ENCODE assay signal across 9 mouse cellular contexts in genomic region chr15:31225643-31226325, GRCm38 (mm10). TPM values are rescaled to one million over a fixed set of nuclear protein-coding genes. Genes with fewer than 3 reads are reported as not detected.
A peak's percentile ranks its signal among the peaks of the same experiment; 100 is the strongest.
DNase-seq lines count a peak whose midpoint lies in the region; ATAC-seq lines count a peak whose summit lies in the region.
"Had no signal": no experiment of that assay in that cellular context is flagged by ENCODE, and none has a peak within 500 bp of the region (broad histone marks: within the 10 kb centered on the region; RNA-seq: fewer than 3 reads in every experiment).

No protein-coding gene starts in this region.

- peak overlapping the region; percentile 73; the same call in 1 of the 2 replicates for H3K4me3 ChIP-seq in heart, embryonic 16.5 days (ENCODE audit: low read length)
- H3K4me3 ChIP-seq in embryonic facial prominence, embryonic 13.5 days: peak overlapping the region; percentile 79
- peak overlapping the region; percentile 75 for H3K4me3 ChIP-seq in liver, embryonic 13.5 days (replicated peaks)

- WGBS in heart, embryonic 16.5 days: 74% methylated on average over 4 of the region's 4 CpGs
- 62% methylated on average over 4 of the region's 4 CpGs for WGBS in embryonic facial prominence, embryonic 13.5 days
- 61% methylated on average over 4 of the region's 4 CpGs for WGBS in liver, embryonic 13.5 days (ENCODE audit: insufficient replicate concordance)

- no peaks in the 10 kb centered on the region for H3K9me3 ChIP-seq in heart, embryonic 16.5 days (replicated peaks; ENCODE audit: control insufficient read depth, low read length)
- H3K9me3 ChIP-seq in embryonic facial prominence, embryonic 13.5 days: no peaks in the 10 kb centered on the region
- H3K9me3 ChIP-seq in liver, embryonic 13.5 days (replicated peaks): no peaks in the 10 kb centered on the region

- no peak for DNase-seq in heart, postnatal 25 days (ENCODE audit: low spot score)
- peak; percentile 60 for DNase-seq in 416B (ENCODE audit: low read depth)
- no peak for DNase-seq in liver, embryonic 13.5 days
- DNase-seq in cerebellum, postnatal 10 days: no peak
- DNase-seq in gastrocnemius, postnatal 10 days: no peak
- DNase-seq in retina, postnatal 1 day: no peak
- DNase-seq: layer of hippocampus, adult 9-11 months had no signal

- H3K4me1 ChIP-seq in heart, embryonic 16.5 days (ENCODE audit: control insufficient read depth, insufficient read depth, low read length): peaks cover 6% of the 10 kb centered on the region
- peaks cover 18% of the 10 kb centered on the region for H3K4me1 ChIP-seq in embryonic facial prominence, embryonic 13.5 days
- peaks cover 34% of the 10 kb centered on the region for H3K4me1 ChIP-seq in liver, embryonic 13.5 days (replicated peaks)

- H3K9ac ChIP-seq in heart, embryonic 16.5 days (ENCODE audit: low read length): no peak overlapping the region
- H3K9ac ChIP-seq in embryonic facial prominence, embryonic 13.5 days: no peak overlapping the region
- peak overlapping the region; percentile 95; the same call in 1 of the 2 replicates for H3K9ac ChIP-seq in liver, embryonic 13.5 days

- H3K36me3 ChIP-seq in heart, embryonic 16.5 days (ENCODE audit: control insufficient read depth, insufficient read depth): 0 out of 2 replicates have a peak, but pooled peaks cover under 1% of the 10 kb centered on the region
- peaks cover 6% of the 10 kb centered on the region; the same call in 1 of the 2 replicates for H3K36me3 ChIP-seq in embryonic facial prominence, embryonic 13.5 days
- no peaks in the 10 kb centered on the region for H3K36me3 ChIP-seq in liver, embryonic 13.5 days

- H3K27me3 ChIP-seq in heart, embryonic 16.5 days (ENCODE audit: control insufficient read depth, insufficient read depth, low read length): no peaks in the 10 kb centered on the region
- H3K27me3 ChIP-seq in embryonic facial prominence, embryonic 13.5 days: no peaks in the 10 kb centered on the region
- H3K27me3 ChIP-seq in liver, embryonic 13.5 days: no peaks in the 10 kb centered on the region

- H3K4me2 ChIP-seq in heart, embryonic 16.5 days (ENCODE audit: low read depth, low read length): peak overlapping the region; percentile 74
- peak overlapping the region; percentile 70 for H3K4me2 ChIP-seq in embryonic facial prominence, embryonic 13.5 days
- H3K4me2 ChIP-seq in liver, embryonic 13.5 days: peak overlapping the region; percentile 92

- intact Hi-C loops in heart, postnatal 25 days (cut with DNase I): loop anchor here (10.0 kb wide), 2 partner anchors 309 to 369 kb away; partner anchors contain the start of gene March6

- ATAC-seq in heart, embryonic 16.5 days (replicated peaks; ENCODE audit: extremely low read depth, insufficient read depth, low FRiP score): no peak
- no peak for ATAC-seq in embryonic facial prominence, embryonic 13.5 days (ENCODE audit: insufficient number of reproducible peaks, insufficient read depth, low FRiP score, low TSS enrichment, low read depth)
- no peak for ATAC-seq in liver, embryonic 13.5 days (ENCODE audit: low read depth)

- H3K27ac ChIP-seq in heart, embryonic 16.5 days (ENCODE audit: low read length): no peak overlapping the region
- no peak overlapping the region; the same call in 1 of the 2 replicates for H3K27ac ChIP-seq in embryonic facial prominence, embryonic 13.5 days
- H3K27ac ChIP-seq in liver, embryonic 13.5 days: peak overlapping the region; percentile 82; the same call in 1 of the 2 replicates

RNA-seq across cellular contexts. Expression of gene Dap, which starts 1.7 kb away (rescaled TPM):
- 40.8 and 41.7 TPM in 2 replicates for polyA plus RNA-seq in heart, embryonic 16.5 days (2015; fragmentation: Nextera tagmentation; extraction: Ambion mirVana)
- total RNA-seq in heart, postnatal 25 days (2021): 10 to 100 TPM; 20.4 to 20.7 TPM
- 94.8 and 95.7 TPM in 2 replicates for polyA plus RNA-seq in embryonic facial prominence, embryonic 13.5 days (2015; fragmentation: Nextera tagmentation; extraction: Ambion mirVana)
- 40.4 and 46.6 TPM in 2 replicates for polyA plus RNA-seq in liver, embryonic 13.5 days (2015; fragmentation: Nextera tagmentation; extraction: Ambion mirVana)
- total RNA-seq in gastrocnemius, postnatal 10 days (2021): 10 to 100 TPM; 41.3 to 52.9 TPM
